Mouse (Mus musculus): ENCODE data around the gene Vmn1r101.
"Not testable (repeated sequence)": the region's sequence is repeated elsewhere in the genome, so short reads cannot be mapped to it uniquely, and the experiment has no call there.

Gene Vmn1r101

DNA sequence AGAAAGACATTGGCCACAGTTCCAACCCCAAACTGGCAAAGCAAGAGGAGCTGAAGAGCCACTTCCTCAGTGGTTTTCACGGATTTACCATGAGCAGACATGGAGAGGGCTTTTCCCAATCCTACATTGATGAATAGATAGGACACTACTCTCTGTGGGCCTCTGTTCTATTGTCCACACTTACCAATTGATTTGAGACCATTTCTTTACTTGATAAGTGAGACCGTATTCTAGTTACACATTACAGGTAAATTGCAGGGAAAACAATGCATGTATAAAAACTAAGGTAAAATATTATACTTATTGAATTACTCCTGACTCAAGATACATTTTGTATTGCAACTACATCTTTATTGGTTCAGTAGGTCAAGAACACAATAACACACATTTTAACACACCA lies at the start of gene Vmn1r101:
TSS of gene Vmn1r101 (minus strand) at position 101 of the 400 bp plus-strand sequence.
- DNase-seq (ENCODE audit: low spot score) = not testable (repeated sequence)

DNA sequence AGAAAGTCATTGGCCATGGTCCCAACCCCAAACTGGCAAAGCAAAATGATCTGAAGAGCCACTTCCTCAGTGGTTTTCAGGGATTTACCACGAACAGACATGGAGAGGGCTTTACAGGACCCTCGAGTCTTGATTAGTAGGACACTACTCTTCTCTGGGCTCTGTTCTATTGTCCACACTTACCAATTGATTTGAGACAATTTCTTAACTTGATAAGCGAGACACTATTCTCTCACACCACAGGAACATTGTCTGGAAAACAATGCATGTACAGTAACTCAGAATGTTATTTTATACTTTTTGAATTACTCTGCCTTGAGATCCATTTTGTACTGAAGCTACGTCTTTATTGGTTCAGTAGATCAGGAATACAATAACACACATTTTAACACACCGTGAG lies 32.4 kb upstream of the Vmn1r101 start, which contains the start of gene Gm10670:
TSS of gene Gm10670 (minus strand) at position 101 of the 400 bp plus-strand sequence.
- not testable (repeated sequence) for DNase-seq (ENCODE audit: low spot score)

DNA sequence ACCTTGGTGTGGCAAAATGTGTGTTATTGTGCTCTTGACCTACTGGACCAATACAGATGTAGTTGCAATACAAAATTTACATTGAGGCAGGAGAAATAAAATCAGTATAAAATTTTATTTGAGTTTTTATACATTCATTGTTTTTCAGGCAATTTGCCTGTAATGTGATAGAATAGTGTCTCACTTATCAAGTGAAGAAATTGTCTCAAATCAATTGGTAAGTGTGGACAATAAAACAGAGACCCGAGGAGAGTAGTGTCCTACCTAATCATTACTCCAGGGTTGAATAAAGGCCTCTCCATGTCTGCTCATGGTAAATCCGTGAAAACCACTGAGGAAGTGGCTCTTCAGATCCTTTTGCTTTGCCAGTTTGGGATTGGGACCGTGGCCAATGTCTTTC lies 24.8 kb downstream of the Vmn1r101 start, which contains the start of gene Vmn1r100:
TSS of gene Vmn1r100 (plus strand) at position 301 of the 400 bp plus-strand sequence.
- not testable (repeated sequence) for DNase-seq (ENCODE audit: low spot score)

Data from T-cell, adult 2 months (primary cell).